Mouse (Mus musculus) CD4-positive naive resting alpha-beta T cell, adult 57 days (primary cell): ENCODE data around the gene Cnep1r1. TPM values are rescaled to one million over a fixed set of nuclear protein-coding genes. Genes with fewer than 3 reads are reported as not detected.

Experiments
- total RNA-seq: library from RNA; stranded (reverse); gene quantifications from one replicate; pipeline ENCODE4 v1.2.4, GENCODE M21; 2023

Cnep1r1 gene
- total RNA-seq, result 29.0 TPM

GRCm38 (mm10) chr8:88118456-88119036 is at the start of gene Cnep1r1:
TSS of gene Cnep1r1 (plus strand) at chr8:88118769.

GRCm38 (mm10) chr8:88137748-88138484 is 19.3 kb downstream of the Cnep1r1 start, which contains the start of gene Heatr3:
TSS of gene Heatr3 (plus strand) at chr8:88137855.

Other genes with a start within 250 kb of the Cnep1r1 start
- 0.27 TPM for gene Zfp423, start 159.2 kb upstream of the Cnep1r1 start, total RNA-seq
- 34.6 TPM for gene Heatr3, start 19.1 kb downstream of the Cnep1r1 start, total RNA-seq
- gene Tent4b, start 80.4 kb downstream of the Cnep1r1 start, total RNA-seq, result 77.4 TPM
- 191 TPM for gene Adcy7, start 153.6 kb downstream of the Cnep1r1 start, total RNA-seq
- gene Brd7, start 243.4 kb downstream of the Cnep1r1 start, total RNA-seq, result 72.2 TPM